Mouse (Mus musculus) left cerebral cortex, adult 18-20 months (tissue): ENCODE measurements around the gene Gm17087. TPM values are rescaled to one million over a fixed set of nuclear protein-coding genes. Genes with fewer than 3 reads are reported as not detected.

Experiments used
- DNase-seq, 2 experiments: peaks; one replicate each; pipeline ENCODE4 v3.0.0; 2021 to 2022; ENCODE audit warnings: low spot score in 2 of 2, mixed read lengths in 1 of 2
- long read RNA-seq, 2 experiments: library from polyadenylated mRNA; stranded (forward); transcript quantifications; one replicate each; pipeline ENCODE4 v2.0.0; 2021
- total RNA-seq, 2 experiments: library from RNA; stranded (reverse); gene quantifications; 2 replicates each; pipeline ENCODE4 v1.2.3; 2021

The Gm17087 gene
- total RNA-seq, result not detected
- long read RNA-seq, experiment 1, result 0 reads
- long read RNA-seq, experiment 2, result 0 reads

DNA sequence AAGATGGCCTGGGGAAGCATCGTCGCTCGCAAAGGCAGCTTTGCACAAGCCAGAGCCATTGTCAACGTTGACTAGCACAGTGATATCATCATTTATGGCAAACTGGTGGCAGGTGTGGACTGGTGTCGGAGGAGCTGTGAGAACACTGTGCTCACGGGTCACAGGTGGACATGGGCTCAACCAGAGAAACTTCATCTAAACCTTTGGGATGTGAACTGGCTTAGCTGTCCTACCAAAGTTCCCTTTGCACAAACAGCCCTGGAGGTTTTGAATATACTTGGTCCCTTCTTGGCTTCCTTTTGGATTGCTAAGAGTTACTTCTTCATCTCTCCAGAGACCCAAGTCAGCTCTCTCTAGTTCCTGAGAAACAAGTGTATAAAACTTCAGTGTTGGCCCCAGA lies at the start of gene Gm17087:
Gene Gm17087, minus strand, starts transcription at position 101 of the 400 bp plus-strand sequence.
- no peak for DNase-seq

DNA sequence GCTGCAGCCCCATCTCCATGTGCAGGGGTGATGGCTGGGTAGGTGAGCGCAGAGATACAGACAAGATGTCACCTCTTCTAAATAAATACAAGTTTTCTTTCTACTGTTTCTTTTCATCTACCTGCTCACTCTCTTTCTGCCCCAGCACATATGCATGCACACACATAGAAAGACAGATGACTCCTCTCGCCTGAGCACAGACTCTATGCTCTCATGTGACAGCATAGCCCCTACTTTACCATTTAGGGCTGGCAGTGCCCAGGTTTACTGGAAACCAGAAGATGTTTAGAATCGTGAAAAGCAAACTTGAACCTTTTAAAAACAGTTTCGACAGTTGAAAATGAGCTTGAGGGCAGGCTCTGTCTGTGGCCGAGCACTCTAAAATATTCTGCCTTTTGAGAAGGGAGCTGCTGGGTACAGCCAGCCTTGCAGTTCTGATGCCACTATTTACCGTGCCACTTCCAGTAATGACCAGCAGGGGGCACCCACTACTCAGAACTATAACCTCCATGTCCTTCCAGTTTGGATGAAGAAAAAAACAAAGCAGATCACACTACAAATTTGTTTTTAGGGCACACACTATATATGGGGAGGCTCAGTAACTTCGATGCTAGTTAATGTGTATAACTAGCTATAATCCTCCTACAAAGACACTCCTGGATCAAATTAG lies 47.3 kb upstream of the Gm17087 start:
- peak; percentile 86 to 89 for DNase-seq

DNA sequence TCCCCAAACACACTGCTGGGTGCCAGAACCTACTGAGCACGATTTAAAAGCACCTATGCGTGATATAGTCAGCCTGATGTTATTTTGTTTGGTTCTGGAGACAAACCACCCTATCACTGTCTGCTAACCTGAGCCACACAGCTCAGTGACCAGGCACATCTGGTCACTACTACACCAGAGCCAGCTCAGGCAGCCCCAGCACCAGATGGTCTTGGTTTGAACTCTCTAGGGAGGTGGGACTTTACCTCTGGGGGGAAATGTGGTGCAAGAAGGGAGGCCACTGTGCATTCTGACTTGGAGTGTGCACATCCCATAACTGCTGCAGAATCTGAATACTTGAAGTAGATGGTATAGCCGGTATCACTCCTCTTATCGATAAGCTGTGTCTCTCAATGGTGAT lies 45.2 kb upstream of the Gm17087 start:
- no peak for DNase-seq

DNA sequence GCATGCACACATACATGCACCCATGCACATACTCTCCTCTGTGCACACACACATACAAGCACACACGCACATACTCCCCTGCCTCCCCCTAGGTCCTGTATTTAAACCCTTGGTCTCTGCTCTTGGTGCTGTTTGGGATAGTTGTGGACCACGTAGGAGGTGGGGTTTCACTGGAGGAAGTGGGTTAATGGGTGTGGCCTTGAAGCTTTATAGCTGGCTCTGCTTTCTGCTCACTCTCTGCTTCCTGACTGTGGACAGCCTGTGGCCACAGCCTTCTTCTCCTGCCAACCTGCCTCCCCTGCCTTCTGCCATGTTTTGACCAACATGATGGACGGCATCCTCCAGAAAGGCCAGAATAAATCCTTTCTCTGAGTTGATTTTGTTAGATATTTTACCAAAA lies 39.9 kb upstream of the Gm17087 start:
- DNase-seq, result no peak

DNA sequence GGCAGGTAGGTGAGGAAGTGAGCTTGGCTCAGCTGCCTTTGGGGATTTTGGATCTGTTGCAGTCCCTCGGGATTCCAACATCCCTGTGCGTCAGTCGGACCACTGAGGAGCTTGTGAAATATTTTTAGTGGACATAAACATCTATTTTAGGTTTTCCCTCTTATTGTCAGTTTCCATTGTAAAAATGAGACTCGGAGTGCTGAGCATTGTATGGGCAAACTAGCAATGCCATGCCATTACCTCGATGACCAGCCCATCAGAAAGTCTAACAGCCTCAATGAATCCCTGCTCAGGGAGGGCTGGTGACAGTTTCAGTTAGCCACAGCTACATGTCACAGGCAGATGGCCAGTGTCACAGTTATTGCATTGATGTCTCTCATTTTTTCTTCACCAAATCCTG lies 39.2 kb upstream of the Gm17087 start:
- DNase-seq, result no peak

DNA sequence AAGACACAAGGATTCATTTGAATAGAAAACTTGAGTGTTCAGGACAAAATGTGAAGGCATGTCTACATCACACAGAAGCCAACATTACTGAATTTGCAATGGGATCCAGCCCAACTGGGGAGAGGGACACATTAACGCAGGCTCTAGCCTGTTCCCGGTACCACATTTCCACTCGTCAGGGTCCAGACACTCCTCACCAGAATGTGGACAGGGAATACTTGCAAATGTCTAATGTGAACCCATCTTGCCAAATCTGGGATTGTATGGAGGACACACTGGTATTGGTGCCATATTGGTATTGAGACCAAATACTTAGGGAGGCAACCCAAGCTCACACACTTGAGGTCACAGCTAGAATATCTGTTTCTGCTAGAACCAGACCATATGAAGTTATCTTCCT lies 36.2 kb upstream of the Gm17087 start:
- no peak for DNase-seq

DNA sequence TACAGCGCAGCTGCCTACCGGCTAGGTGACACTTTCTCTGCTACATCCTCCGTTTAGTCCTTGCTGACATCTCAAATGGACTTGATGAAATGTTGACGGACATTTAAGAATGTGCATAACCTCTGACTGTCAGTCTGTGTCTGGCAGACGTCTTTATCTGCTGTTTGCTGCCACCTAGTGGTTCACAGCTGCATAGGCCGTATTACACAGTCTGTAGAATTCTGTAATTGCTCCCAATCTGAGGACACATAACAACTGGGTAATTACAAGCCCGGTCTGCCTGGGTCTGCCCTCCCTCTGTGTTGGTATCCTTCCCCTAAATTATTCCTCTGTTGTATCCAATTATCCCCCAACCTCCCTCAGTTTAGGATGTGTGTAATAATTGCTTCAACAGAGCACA lies 31.0 kb upstream of the Gm17087 start:
- peak; percentile 63 to 73 for DNase-seq

DNA sequence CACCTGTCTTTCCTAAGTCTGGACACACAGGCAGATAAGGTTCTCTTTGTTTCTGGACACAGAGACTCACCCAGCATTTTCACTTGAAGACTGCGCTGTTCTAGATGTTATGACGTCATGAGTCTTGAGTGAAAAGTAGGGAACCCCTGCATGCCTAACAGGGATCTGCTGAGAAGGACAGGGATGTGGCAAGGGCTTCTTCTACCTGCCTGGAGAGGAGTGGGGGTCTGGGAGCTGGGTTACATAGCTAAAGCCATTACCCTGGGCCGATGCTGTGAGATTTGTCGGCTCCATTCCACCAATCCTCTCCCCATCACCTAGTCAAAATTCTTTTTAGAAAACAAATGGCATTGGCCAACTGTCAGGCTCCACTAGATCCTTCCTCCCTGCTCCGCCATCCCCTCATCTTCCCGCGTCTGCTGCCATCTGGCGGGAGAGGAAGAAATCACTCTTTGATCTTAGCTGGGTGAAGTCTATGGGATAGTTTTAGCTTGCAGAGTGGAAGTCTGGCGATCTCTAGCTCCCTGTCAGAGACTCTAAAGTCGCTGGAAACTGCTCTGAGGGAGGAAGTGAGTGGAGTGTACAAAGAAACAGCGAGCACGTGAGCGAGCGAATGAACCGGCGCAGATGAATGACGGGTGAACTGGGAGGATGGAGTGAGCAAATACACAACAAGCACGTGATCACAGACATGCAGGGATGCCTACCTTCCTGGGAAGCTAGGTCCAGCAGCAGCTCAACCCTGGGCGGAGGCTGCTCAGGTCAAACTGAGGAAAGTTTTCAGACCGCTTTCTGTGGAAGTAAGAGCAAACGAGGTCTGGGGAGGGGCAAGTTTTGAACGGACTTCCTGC lies 25.9 kb upstream of the Gm17087 start:
- DNase-seq, result peak; percentile 80 to 85

DNA sequence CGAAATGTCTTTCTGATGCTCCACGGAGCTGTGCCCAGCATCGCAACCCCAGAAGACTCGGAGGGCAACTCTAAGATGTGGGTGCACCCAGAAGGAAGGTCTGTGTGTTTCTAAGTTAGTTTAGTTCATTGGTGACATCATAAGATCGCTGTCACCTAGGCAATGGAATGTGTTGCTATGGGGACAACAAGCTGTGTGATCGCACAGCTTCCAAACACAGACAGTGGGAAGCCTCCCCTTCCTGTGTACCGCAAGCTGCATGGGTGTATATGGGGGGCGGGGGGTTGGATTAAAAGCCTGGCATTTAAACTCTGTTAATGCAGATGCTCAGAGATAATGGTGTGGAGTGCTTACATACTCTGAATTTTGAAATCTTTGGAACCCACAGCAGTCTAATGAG lies 14.8 kb upstream of the Gm17087 start:
- no peak for DNase-seq

DNA sequence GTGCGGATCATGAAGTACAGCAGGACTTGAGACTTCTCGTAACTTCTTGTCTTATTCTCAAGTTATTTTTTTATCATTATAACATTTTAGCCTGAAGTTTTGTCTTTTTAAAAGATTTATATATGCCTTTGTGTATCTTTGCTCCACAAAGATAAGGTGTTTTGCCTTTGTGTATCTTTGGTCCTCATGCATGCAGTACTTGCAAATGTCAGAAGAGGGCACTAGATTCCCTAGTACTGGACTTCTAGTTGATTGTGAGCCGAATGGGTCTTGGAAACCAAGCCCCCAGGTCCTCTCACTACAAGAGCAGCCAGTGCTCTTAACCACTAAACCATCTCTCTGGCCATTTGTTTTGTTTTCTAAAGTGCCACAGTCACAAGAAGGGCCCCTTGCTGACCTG lies 13.6 kb upstream of the Gm17087 start:
- DNase-seq, result peak in 1 of 2 experiments; percentile 44

DNA sequence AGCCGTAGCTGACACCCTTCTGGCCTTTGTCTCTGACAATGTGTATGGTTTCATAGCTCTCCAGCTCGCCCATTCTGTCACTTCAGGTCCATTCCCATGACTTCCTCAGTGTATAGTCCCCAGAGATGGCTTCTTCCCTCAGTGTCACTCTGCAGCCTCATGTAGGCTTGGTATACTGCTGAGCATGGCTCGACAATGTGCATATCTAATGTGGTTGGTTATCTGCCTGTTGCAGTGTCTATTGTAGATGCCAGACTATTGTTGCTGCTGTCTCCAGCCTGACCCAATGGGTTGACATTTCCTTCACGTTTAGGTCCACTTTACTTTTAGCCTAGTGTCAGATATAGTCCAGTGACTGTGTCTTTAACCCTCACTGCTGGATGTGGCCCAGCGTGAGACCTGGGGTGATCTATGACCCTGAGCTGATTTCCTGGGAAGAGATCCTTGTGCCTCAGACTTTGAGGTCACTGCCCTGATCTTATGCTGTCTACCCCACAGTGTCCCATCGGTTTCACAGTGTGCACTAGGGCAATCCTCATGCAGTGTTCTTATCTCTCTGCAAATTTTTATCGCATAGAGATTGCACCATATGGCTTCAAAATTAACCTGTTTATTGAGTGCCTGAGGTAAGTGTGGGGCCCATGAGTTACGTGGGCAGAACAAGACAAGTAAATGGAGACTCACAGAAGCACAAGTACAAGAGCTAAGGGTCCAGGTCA lies 7.0 kb upstream of the Gm17087 start:
- no peak for DNase-seq

DNA sequence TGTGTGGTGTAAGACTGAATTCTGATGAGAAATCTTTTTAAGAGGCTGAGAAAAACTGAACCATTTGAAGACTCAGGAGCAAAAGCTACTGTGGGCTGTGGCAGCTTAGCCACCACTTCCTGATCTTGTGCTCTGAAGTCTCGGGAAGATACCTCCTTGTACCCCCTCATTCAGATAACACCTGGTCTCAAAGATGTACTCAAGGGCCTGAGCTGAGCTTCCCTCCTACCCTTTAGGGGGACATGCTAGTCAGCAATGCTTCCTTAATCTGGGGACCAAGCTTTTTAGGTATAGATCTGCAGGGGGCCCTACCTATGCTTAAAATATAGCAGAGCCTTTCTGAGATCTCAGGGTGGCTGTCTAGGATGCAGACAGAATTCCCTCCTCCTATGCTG lies 3.9 kb downstream of the Gm17087 start:
- DNase-seq, result no peak

DNA sequence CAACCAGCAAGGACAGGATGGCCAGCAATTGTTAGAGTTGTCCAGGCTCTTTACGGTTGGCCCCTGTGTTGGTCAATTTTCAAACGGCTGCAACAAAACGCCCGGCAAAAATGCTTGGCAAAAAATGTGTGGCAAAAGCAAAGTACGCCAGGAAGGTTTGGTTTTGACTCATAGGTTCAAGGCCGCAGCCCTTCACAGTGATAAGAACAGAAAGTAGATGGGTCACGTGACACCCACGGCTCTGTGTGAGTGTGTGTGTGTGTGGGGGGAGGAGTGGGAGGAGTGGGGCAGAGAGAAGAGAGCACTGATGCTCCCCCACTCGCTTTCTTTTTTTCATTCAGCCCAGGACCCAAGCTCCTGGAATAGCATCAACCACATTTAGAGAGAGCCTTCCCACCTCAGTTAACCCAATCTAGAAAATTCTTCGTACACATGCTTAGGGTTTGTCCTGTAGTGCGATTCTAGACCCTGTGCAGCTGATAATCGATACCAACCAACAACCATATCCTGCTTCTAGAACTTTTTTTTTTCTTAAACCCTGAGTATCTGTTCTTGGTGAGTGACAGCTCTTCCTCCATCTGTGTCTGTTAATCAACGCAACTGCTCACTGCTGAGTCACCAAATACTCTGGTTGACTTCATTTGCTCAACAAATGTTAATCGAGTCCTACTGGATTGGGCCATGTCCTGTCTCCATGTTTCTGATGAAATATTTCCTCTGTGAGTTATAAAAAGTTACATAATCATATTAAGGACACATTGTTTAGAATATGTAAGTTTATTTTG lies 4.5 kb downstream of the Gm17087 start:
- DNase-seq, result no peak

DNA sequence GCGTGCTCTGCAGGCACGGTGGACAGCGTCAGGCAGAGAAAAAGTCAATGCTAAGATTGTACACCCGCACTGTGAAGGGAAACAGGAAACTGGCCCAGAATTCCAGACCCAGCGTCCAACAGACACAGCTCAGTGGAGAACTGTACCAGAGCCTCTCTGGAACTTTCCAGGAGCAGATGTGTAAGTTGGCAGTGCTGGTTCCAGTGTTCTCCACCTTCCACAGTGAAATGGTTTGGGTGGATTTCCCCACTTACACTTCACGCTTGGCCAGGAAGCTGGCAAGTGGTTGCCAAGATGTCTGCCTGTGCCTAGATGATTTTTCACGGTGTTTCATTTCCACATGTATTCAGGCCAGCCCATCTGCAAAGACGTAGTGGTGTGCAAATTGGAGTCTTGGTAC lies 8.8 kb downstream of the Gm17087 start:
- no peak for DNase-seq

DNA sequence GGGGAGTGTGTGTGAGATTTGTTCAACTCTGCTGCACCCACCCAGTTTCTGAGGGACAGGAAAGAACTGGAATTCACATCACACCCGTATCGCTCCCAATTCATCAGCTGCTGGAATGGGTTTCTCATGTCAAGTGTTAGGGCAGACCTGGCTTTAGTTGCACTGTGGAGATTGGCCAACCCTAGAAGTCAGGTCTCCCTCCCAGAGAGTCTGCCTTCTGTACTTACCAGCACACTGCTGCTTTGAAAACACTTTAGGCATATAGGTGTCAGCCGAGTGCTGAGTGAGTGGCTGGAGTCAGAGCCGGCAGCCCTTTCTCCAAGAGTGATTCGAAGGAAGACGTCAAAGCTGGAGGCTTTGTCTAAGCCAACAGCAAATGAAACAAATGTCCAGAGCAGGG lies 10.5 kb downstream of the Gm17087 start:
- no peak for DNase-seq

DNA sequence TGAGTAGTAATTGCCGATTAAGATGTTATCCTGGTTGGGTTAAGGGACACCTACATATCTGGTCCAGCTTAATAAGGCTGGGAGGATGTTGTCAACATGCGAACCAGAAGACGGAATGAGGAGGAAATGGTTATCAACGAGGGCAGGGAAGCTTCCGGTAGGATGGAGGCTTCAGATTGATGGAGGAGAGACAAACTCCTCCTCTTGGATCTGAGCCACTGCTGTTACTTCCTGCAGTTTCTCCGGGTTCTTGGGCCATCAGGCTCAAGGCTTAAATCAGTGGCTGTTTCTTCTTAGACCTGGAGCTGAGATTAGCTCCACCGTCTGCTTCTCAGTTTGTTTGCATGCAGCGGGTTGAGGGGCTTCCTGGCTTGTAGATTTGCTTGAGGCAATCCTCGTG lies 11.0 kb downstream of the Gm17087 start:
- DNase-seq, result no peak

DNA sequence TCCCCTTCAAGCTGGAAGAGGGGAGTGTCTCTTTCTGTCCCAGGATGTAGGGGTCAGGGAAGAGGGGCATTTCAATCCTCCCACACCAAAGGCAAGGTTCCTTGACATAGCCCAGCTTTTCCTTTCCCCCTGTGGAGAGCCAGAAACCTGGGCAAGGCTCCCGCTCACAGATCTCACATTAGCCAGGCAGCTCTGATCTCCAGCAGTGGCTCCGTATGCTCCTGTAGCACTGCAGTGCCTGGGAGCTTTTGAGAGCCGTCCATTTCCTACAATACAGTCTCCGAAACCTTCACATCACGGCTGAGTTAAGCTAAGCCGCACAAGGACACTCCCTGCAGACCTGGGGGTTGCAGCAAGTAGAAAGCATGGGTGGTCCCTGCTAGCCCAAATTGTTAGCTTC lies 12.5 kb downstream of the Gm17087 start:
- DNase-seq, result no peak

DNA sequence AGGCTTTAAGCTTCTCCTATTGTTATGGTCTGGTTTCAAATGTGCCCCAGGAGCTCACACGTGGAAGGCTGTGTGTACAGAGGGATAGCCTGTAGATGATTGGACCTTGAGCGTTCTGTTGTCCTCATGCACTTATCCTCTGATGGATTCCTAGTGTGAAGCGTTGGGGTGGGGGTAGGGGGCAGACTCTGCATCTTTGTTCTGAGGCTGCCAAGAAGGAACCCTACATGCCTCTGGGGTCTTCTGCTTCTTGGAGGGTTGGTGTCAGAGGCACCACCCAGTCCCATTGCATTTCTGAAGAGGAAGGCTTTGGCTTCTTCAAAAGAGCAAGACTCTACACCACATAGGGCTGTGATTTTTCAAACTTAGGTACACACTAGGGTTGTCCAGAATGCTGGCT lies 13.1 kb downstream of the Gm17087 start:
- DNase-seq, result no peak

DNA sequence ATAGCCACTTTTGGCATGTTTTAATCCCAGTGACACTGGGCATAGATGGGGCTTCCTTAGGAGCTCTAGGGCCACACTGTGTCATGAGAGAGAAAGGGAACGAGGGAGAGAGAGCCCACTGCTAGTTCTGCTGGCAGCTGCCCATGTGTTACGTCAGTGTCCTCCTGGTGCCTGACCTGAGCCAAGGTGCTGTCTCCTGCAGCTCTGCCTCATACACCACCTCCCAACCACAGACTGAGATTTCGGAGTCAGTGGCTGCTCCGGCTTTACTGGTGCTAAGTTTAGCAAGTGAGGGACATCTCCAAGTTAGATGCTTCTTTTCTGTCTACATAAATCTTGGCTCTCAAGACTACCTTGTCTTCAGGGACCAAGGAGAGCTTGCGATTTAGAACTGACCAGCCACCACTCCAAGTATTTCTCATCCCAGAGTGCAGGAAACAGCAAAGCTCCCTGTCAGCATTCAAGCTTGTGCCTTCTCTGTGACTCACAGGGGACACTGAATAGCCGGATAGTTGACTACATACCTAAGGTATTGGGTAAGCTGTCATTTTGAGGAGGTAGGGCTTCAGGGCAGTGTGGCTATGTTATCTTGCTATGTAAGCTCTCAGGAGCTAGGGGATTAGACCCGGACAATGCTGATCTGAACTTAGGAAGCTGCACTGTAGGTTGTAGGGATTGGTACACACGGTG lies 14.3 kb downstream of the Gm17087 start:
- DNase-seq, result no peak

DNA sequence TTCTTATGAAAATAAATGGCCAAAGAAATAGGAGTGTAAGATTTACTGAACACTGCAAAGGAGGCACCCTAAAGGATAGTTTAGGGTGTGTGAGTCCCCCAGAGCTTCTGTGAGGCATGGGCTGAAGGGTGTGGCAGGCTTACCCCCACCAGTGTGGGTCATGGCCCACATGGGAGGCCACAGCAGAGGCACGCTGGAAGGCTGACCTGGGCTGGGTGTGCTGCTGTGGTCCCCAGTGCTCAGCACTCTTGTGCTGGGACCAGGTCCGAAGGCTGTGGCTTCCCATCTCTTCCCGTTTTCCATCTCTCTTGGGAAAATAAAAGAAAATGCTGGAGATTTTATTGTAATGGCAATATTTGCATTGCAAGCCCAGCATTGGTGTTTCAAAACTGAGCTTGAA lies 15.1 kb downstream of the Gm17087 start:
- DNase-seq, result no peak

DNA sequence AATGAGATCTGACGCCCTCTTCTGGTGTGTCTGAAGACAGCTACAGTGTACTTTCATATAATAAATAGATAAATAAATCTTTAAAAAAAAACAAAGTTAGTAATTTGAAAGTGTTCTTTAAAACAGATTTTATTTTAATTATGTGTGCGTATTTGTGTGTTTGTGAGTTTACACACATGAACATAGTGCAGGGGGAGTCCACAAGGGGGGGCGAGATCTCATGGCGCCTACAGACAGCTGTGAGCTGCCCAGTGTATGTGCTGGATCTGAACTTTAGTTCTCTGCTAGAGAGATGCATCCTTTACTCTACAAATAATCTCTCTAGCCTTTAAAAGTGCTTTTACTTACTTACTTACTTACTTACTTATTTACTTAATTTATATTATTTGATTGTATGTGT lies 18.0 kb downstream of the Gm17087 start:
- DNase-seq, result no peak
